Mouse (Mus musculus) adrenal gland, postnatal 14 days (tissue): ENCODE results near the gene Ankrd23. TPM values are rescaled to one million over a fixed set of nuclear protein-coding genes. Genes with fewer than 3 reads are reported as not detected.
A peak's percentile ranks its signal among the peaks of the same experiment; 100 is the strongest.

ENCODE experiments used
- DNase-seq: peaks from one replicate; pipeline ENCODE4 v3.0.0; 2021; ENCODE audit warnings: mixed read lengths
- total RNA-seq: library from RNA; stranded (reverse); gene quantifications from 2 replicates; pipeline ENCODE4 v1.2.3, GENCODE M21; 2021

Gene Ankrd23
- total RNA-seq, 1 experiment from 2014 or later, result 9.7 TPM

- DNase-seq, result no peak
Measured at GRCm38 (mm10) chr1:36563632-36564031, 26.9 kb upstream of the Ankrd23 start.

- no peak for DNase-seq
Measured at GRCm38 (mm10) chr1:36563197-36563596, 26.5 kb upstream of the Ankrd23 start.

GRCm38 (mm10) chr1:36562388-36562787, 25.7 kb upstream of the Ankrd23 start:
- DNase-seq, result no peak

- peak; percentile 71 for DNase-seq
Measured at GRCm38 (mm10) chr1:36560903-36561302, 24.2 kb upstream of the Ankrd23 start.

GRCm38 (mm10) chr1:36559888-36560287, 23.2 kb upstream of the Ankrd23 start:
- no peak for DNase-seq

GRCm38 (mm10) chr1:36559256-36559655, 22.6 kb upstream of the Ankrd23 start:
- peak; percentile 48 for DNase-seq

- peak; percentile 86 for DNase-seq
Measured at GRCm38 (mm10) chr1:36558031-36558993, 21.6 kb upstream of the Ankrd23 start, which contains the start of gene Sema4c. TSS of gene Sema4c (minus strand) at chr1:36558349.

GRCm38 (mm10) chr1:36557457-36558011, 20.9 kb upstream of the Ankrd23 start:
- peak; percentile 92 for DNase-seq

GRCm38 (mm10) chr1:36556553-36557456, 20.1 kb upstream of the Ankrd23 start:
- peak; percentile 95 for DNase-seq

GRCm38 (mm10) chr1:36555798-36556395, 19.2 kb upstream of the Ankrd23 start:
- peak; percentile 50 for DNase-seq

- DNase-seq, result peak; percentile 60
Measured at GRCm38 (mm10) chr1:36554633-36555399, 18.1 kb upstream of the Ankrd23 start.

GRCm38 (mm10) chr1:36552506-36552905, 15.8 kb upstream of the Ankrd23 start:
- DNase-seq, result no peak

- no peak for DNase-seq
Measured at GRCm38 (mm10) chr1:36551904-36552303, 15.2 kb upstream of the Ankrd23 start.

GRCm38 (mm10) chr1:36550075-36550863, 13.6 kb upstream of the Ankrd23 start:
- no peak for DNase-seq

GRCm38 (mm10) chr1:36549491-36549890, 12.8 kb upstream of the Ankrd23 start:
- no peak for DNase-seq

- DNase-seq, result no peak
Measured at GRCm38 (mm10) chr1:36548771-36549170, 12.1 kb upstream of the Ankrd23 start.

GRCm38 (mm10) chr1:36547981-36548598, 11.4 kb upstream of the Ankrd23 start:
- peak; percentile 57 for DNase-seq

- DNase-seq, result peak; percentile 98
Measured at GRCm38 (mm10) chr1:36546888-36547471, 10.3 kb upstream of the Ankrd23 start, which contains the start of gene Ankrd39. TSS of gene Ankrd39 (minus strand) at chr1:36547445.
